Mouse (Mus musculus) left cerebral cortex, adult 18-20 months (tissue): ENCODE results near the gene Gm28038. TPM values are rescaled to one million over a fixed set of nuclear protein-coding genes. Genes with fewer than 3 reads are reported as not detected.
A peak's percentile ranks its signal among the peaks of the same experiment; 100 is the strongest.

Experiments
- DNase-seq, 2 experiments: peaks; one replicate each; pipeline ENCODE4 v3.0.0; 2021 to 2022; ENCODE audit warnings: low spot score in 2 of 2, mixed read lengths in 1 of 2
- long read RNA-seq, 2 experiments: library from polyadenylated mRNA; stranded (forward); transcript quantifications; one replicate each; pipeline ENCODE4 v2.0.0; 2021
- total RNA-seq, 2 experiments: library from RNA; stranded (reverse); gene quantifications; 2 replicates each; pipeline ENCODE4 v1.2.3; 2021

Gm28038 gene
- total RNA-seq = not detected
- long read RNA-seq, experiment 1 = 0 reads
- long read RNA-seq, experiment 2 = 0 reads

DNA sequence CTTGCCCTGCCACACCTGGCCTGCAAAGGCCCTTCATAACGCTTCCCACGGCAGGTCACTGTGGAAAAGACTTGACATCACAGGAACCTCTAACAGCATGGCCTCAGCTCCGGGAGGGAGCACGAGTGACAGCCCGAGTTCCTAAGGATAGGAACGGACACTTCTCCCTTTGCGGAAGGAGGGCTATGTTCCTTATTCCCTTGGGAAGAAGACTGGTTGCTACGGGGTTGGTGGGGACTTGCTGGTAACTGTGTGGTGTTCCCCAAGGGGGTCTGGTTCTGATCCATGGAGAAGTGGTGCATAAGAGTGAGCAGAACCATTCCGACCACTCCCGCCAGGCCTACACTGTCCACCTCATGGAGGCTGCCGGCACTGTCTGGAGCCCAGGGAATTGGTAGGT, at the start of gene Gm28038:
Gm28038 (plus strand) TSS at position 301 of the 400 bp plus-strand sequence.
- no peak for DNase-seq

DNA sequence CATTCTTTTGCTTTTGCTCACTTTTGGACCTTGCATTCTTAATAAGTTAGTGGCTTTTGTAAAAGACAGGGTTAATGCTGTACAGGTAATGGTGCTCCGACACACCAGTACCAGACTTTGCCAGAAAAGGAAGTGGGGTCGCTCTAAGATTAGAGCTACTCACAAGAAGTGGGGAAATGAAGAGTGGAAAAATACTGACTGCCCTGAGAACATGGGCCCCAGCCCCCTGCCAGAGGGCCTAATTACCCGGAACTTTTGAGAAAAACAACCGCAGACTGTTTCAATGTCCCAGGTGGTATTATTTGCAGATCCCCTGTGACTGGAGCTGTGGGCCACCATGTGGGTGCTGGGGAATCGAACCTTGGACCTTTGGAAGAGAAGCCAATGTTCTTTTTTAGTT, 45.2 kb upstream of the Gm28038 start:
- DNase-seq = no peak

DNA sequence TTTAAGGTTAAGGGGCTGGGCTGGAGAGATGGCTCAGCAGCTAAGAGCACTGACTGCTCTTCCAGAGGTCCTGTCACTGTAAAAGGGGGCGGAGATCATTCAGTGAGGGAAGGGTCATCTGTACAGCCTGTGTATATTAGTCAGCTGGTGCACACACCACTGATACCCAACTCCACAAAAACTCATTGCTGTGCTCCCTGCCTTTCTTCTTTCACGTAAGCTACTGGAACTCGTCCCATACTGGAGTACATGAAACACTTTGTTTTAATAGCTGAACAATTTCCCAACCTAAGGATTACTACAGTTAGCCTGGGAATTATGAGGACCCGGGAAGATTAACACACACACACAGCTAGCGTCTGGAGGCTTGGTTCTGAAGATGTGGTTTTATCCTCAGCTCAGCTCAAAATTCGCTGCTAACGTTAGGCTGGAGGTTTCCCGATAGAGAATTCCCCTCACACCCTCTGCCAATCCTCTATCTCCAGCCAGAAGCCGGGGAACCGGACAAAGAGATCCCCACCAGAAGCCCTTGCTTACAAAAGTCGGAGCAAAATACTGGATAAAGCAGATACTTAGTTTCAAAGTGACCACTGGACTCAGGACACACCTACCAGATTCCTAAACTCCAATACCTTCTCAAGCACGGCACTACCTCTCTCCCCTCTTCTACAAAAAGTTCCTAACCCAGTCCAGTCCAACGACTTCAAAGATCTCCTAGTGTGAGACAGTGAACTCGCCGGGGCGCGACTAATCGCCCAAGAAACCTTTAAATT, 44.2 kb upstream of the Gm28038 start:
- DNase-seq = no peak

DNA sequence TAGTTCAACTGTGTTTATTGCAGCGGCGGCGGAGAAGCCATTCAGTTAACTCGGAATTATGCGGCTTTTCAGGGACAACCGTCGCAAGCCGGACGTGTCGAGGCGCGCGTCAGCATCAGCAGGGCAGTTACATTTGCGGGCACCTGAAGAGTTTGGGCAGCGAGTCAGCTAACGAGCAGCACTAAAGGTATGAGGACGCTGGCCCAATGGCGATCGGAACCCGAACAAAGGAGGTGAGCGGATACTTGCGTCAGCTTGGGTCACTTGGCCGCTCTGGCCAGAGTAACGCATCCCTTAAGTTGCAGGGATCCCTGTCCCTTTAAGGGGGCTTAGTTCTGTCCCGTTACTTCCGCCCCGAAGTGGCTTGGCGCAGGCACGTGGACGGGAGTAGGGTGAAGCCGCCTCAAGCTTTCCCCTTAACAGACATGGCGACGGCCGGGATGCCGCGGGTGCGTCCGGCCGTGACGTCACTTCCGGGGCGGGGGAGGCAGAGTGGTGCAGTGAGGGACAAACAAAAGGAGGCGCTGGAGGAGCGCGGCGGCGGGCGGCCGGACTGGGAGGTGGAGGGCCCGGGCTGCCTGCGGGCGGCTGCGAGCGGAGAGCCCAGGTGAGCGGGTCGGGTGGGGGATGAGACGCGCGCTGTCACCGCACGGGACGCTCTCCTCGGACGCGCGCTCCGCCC, 43.5 kb upstream of the Gm28038 start, which contains the start of gene Lrrc8a:
Lrrc8a (plus strand) TSS at position 517 of the 682 bp plus-strand sequence.
- DNase-seq = peak; percentile 100

DNA sequence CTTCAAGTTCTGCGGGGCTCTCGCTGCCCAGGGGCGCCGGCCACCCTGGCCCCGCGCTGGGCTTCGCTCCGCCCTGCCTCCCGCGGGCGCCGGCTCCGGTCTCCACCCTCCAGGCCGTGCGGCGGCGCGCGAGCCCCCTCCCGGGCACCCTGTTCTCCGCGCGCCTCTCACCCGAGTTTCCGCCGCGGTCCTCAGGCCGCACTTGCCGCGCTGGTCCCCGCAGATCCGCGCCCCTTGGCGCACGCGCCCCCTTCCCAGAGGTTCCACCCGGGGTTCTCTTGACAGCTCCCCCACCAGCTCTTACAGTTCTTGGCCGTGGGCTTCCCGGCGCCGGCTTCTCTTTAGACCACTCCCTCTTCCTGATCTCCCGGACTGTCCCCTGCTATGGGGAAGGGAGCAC, 43.0 kb upstream of the Gm28038 start:
- DNase-seq = peak; percentile 62 to 70

DNA sequence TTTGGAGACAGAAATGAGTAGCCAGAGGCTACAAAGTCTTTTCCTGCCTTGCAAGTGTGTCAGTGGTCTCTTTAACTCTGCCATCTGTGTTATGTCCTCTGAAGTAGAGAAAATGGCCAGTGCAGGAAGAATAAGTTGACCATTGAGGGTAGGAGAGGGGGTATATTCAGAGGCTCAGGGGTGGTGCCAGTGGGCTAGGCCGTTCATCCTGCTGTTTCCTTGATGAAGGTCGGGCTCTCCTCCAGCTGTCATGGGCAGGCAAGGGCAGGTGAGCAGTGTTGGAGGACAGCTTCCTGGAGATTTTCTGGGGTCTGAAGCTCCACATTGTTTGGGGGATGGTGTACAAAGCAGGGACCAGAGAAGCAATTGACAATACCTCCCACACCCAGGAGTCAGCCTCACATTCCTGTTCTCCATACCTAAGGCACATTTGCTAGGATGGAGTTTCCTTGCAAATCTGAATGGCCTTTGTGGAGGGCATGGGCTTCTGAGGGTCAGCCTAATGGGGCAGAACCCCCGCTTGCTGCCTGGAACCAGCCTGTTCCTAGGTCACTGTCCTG, 41.9 kb upstream of the Gm28038 start:
- DNase-seq = no peak

DNA sequence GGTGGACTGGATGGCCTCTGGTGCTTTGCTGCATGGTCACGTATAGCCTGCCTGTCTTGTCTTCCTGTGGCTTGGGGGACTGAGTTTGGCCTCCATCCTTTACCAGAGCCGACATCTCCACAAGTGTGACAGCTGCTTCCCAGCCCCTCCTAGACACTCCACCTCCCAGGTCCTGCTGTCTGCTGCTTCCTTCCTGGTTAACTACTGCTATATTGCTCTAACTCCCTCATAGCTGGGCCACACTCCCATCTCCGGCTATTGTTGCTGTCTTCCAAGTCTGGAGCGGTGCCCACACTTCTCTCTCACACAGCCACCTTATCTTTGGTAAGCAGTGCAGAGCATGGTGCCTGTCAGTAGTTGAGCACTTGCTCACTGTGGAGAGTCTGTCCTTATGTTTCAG, 41.1 kb upstream of the Gm28038 start:
- no peak for DNase-seq

DNA sequence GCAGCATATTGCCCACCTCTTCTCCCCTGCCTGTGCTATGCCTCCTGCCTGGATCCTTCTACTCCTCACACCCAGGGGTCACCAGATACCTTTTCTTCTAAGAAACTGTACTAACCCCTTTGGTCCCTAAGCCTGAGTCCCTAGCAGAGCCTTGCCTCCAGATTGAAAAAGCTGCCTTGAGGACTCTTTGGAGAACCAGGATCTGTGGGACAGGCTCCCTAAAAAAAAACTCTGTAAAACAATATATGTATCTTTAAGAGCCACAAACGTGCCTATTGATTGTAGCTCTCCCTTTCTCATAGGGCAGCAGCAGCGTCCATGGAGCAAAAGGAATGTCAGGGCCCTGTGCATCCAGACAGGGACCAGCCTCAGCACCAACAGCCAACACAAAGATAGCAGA, 40.6 kb upstream of the Gm28038 start, which contains the start of gene Gm28035:
Gm28035 (plus strand) TSS at position 301 of the 400 bp plus-strand sequence.
- no peak for DNase-seq

DNA sequence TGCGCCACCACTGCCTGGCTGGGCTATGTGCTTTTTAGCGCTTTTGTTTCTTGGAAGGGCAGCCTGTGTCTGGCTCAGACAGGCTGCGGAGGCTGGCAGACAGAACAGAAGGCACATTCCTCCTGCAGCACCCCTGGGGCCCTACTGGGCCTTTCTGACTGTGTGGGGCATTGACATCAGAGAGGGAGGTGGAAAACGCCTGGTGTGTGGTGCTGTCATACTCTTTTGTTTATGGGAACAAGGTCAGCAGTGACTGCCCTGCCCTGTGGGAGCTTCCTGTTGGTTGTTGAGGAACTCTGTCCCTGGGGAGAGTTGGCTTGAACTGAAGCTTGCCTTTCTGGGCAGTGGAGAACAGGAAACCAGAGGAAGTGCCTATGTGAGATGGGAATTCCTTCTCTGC, 38.3 kb upstream of the Gm28038 start:
- DNase-seq = no peak

DNA sequence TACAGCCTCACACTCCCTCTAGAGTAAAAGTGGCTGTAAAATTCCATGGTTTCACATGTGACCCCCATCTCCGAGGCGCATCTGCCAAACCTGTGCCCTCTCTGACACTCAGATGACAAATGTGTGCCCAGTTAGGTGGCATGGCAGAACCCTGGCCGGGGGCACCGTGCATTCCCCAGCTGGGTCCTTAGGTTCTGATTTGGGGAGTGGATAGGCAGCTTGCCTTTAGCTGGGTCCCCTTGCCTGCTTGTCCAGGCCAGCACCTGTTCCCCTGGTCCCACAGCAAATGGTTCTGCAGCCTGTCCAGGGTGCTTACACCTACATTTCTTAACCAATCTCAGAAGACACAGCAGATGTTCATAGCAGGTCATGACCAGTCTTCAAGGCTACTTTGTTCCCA, 37.5 kb upstream of the Gm28038 start:
- no peak for DNase-seq

DNA sequence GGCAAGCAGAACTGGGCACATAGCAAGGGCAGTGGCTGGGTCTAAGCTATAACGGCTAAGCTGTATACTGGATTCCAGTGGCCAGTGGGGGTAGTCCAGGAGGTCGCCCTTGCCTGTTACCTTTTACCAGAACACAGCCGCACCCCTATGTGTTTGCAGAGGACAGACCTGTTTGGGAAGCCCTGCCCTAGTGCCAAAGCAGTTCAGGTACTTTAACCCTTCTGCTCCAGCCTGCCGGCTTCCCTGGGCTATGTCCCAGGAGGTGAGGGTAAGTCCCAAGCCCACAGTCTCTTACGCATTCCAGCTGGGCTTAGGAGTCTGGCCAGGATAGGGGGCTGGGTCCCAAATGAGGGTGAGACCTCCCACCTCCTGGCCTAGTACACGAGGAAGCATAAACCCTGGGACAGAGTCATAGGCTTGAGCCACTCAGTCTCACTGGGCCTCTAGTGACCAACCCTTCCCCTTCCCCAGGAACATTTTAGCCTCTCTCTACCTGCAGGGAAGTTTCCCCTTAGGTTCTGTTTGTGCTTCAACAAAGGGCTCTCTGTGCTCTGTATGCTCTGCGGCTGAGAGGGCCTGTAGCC, 36.2 kb upstream of the Gm28038 start:
- DNase-seq = no peak

DNA sequence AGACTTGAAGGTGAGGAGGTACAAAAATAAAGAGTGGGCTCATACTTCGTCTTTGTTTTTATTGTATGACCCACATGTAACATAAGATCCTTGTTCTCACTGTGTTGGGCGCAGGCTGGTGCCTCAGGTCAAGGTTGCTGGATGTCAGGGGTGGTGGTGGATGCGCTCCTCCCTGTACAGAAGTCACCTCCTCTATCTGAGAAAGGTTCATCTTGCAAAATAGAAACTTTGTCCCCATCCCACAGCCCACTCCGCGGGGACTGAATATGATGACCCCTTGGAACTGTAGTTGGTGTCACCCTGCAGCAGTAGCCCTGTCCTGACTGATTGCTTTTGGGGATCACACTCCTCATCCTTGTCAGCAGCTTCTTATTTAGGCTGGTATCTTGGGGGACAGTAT, 33.8 kb upstream of the Gm28038 start:
- DNase-seq = no peak

DNA sequence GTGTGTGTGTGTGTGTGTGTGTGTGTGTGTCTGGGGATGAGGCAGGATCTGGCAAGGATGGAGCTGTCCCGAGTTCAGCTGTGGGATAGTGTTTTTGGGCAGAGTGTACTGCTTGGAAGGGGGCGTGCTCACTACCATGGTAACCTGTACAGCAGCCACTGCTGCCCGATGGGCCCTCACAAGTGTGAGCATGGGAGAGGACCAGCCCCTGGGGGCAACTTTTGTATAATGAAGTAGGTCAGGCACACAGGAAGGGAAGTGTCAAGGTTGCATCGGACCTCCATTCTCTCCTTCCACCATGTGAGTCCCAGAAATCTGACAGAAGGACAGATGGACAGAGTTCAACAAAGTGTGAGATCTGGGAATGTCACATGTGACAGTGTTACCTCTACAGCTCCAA, 33.2 kb upstream of the Gm28038 start:
- DNase-seq = no peak

DNA sequence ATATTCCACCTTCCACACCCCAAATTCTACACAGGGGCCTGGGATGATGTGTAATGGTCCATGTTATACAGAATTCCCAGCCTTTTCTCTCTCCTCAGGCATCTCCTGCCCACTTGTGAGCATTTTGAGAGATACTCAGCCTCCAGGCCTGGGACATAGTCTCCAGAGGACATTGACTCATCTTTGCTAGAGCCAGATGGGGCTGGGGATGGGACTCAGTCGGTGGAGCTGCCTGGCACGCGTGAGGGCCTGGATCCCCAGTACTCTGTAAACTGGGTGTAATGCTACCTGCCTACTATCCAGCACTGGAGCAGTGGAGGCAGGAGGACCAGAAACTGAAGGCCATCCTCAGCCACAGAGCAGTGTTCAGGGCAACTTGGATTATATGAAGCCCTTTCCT, 31.7 kb upstream of the Gm28038 start:
- peak in 1 of 2 experiments; percentile 39 for DNase-seq

DNA sequence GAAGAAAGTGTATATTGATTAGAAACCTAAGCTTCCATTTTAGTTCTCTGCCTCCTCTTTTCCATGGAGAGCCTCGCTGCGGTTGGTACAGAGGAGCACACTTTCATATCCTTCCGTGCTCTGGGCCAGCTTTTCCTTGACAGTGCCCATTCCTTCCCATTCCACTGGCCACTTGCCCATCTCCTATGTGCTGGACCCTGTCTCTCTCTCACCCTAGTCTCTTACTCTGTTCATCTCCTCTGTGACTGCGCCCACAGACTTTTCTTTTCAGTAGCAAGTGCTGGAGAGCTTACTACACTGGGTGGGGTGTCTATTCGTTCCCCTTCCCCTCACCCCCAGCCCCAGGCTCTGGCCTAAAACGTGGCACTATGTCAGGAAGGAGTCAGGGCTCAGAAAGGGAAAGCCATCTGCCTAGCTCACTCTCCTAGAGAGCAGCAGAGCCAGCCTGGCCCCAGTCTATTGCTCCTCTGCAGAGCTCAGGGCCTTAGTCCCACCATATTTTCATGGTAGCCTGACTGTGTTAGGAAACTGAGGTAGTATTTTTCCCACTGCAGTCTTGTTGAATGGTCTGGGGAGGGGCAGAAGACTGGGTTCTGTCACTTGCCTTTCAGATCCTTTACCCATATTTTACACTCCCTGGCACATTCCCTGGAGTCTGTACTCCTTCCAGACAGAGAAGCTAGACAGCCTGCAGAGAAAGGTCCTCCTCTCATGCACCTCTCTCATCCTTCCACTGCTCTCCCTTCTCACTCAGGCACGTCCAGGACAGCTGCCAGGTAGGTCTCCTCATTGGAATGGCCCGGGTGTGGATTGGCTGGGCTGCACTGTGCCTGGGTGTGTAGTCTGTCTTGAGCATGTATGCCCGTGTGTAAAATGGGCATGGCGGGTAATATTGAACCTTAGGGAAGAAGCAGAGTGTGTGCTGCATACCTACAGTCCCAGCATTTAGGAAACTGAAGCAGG, 30.4 kb upstream of the Gm28038 start:
- DNase-seq = no peak

DNA sequence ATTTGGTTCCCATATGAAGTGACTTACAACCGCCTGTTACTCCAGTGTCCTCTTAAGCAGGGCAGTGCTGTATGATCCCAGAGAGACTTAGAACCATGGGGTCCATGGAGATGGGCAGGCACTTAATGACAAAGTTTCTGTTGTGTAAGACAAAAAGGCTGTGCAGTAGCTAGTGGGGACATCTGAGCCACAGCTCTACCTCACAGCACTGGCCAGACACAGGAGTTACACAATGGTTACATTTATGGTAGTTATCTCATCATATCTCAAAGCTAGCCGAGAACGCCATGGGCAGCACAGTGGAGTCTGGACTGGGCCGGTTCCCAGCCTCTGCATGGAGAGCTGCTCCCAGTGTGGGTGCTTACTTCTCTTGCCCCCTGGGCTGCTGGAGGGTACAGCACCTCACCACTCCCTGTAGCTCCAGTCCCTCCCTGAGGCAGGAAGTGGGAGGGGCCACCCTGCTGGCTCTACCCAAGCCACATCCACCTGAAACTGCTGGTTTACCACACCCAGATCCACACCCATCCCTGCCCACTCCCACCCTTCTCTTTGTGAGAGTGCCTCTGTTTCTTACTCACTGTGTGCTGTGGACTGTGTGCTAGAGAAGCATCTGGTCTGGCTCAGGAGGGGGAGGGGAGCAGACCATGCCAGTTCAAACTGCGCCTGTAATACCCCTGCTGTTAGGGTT, 29.3 kb upstream of the Gm28038 start:
- DNase-seq = no peak

DNA sequence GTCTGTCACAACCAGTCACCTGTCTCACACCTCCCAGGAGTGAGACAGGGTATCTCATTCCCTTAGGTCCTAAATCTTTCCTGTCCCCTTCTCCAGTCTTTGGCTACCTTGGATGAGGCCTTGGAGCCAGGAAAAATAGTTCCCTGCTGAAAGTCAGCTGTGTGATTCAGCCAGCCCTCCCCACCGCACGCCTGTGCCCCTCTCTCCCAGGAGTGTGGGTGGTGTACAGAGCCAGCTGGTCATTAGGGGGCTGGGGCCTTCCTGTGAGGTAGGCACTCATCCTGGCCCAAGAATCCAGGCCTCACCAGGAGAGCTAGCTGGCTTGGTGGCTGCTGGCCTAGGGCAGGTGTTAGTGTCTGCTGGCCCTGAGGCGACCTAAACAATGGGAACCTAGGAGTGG, 28.3 kb upstream of the Gm28038 start:
- DNase-seq = peak in 1 of 2 experiments; percentile 44

DNA sequence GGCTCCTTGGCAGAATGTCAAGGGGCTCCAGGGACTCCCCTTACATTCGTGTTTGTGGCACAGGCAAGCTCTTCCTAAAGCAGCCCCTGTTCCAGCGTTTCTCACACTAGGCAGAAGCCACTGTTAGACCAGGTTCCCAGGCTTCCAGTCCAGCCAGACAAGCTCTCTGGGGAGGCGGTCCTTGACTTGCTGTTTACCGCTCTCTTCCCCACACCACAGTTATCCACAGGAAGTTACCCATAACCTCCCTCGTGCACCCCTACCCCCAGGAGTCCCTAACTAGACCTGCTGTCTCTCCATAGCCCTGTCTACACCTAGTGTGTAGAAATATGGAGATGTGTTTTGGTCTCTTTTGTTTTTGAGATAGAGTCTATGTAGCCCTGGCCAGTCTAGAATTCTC, 27.0 kb upstream of the Gm28038 start:
- no peak for DNase-seq

DNA sequence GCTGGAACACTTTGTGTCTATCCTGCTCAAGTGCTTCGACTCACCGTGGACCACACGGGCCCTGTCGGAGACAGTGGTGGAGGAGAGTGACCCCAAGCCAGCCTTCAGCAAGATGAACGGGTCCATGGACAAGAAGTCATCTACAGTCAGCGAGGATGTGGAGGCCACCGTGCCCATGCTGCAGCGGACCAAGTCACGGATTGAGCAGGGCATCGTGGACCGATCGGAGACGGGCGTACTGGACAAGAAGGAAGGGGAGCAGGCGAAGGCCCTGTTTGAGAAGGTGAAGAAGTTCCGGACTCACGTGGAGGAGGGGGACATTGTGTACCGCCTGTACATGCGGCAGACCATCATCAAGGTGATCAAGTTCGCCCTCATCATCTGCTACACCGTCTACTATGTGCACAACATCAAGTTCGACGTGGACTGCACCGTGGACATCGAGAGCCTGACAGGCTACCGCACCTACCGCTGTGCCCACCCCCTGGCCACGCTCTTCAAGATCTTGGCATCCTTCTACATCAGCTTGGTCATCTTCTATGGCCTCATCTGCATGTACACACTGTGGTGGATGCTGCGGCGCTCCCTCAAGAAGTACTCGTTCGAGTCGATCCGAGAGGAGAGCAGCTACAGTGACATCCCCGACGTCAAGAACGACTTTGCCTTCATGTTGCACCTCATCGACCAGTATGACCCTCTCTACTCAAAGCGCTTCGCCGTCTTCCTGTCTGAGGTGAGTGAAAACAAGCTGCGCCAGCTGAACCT, 25.0 kb upstream of the Gm28038 start:
- no peak for DNase-seq
